Mouse (Mus musculus): ENCODE measurements at regions not wholly inside any gene's neighbourhood (a gene's known extent, or its start where the extent isn't known, plus 50 kb on each side); places are given as distances from the start of the nearest gene placed in this dataset.

DNA sequence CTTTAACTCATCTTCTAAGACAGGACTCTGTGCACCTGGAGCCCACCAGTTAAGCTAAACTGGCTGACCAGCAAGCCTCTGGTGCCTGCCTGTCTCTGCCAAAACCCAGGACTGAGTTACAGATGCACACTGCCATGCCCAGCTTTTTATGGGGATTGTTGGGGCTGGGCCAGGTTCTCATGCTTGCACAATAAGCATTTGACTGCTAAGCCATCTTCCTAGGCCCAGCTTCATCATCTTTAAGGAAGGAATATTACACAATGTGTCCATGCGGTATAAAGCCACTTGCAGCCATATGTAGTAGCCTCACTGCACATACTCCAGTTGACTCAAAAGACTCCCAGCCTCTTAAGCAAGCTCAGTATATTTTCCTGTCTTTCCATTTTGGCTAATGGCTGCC is 340.4 kb downstream of the Agtpbp1 start:
- ATAC-seq (replicated peaks; ENCODE audit: insufficient number of reproducible peaks, low FRiP score, low TSS enrichment, low read depth): no peak
- 94% methylated on average over 1 of the region's 1 CpGs for WGBS
- H3K36me3 ChIP-seq (replicated peaks; ENCODE audit: control insufficient read depth, insufficient read depth, low read depth, low read length): no peaks in the 10 kb centered on the region

DNA sequence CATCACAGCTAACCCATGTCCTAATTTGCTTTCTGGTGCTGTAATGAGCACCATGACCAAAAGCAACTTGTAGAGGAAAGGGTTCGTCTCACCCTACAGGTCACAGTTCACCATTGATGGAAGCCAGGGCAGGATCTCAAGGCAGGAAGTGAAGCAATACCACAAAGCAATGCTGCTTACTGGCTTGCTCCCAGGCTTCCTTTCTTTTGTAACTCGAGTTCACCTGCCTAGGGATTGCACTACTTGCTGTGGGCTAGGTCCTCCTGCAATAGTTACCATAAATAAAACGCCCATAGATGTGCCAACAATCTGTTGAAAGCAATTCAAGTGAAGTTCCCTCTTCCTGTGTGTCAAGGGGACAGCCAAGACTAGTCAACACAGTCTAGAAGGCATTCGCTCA is 342.4 kb downstream of the Agtpbp1 start:
- no peaks in the 10 kb centered on the region for H3K27me3 ChIP-seq (ENCODE audit: control insufficient read depth, insufficient read depth, low read length)
- no peak overlapping the region for H3K4me2 ChIP-seq (ENCODE audit: low read depth, low read length)
- DNase-seq (ENCODE audit: low spot score): no peak
- ATAC-seq (replicated peaks; ENCODE audit: insufficient number of reproducible peaks, low FRiP score, low TSS enrichment, low read depth): no peak
- no peak overlapping the region for H3K9ac ChIP-seq (replicated peaks; ENCODE audit: low read length)
- H3K36me3 ChIP-seq (replicated peaks; ENCODE audit: control insufficient read depth, insufficient read depth, low read depth, low read length): no peaks in the 10 kb centered on the region
- H3K27ac ChIP-seq (replicated peaks; ENCODE audit: low read depth, low read length): no peak overlapping the region
- 68% methylated on average over 4 of the region's 4 CpGs for WGBS
- no peaks in the 10 kb centered on the region for H3K4me1 ChIP-seq (ENCODE audit: control insufficient read depth, insufficient read depth, low read length)
- H3K9me3 ChIP-seq (replicated peaks; ENCODE audit: control insufficient read depth, low read length): no peaks in the 10 kb centered on the region
- H3K4me3 ChIP-seq (ENCODE audit: low read depth, low read length): no peak overlapping the region

More for the DNA sequence above, 340.4 kb downstream of the Agtpbp1 start:
- H3K27me3 ChIP-seq (ENCODE audit: control insufficient read depth, insufficient read depth, low read length): no peaks in the 10 kb centered on the region
- no peak overlapping the region for H3K9ac ChIP-seq (replicated peaks; ENCODE audit: low read length)
- no peaks in the 10 kb centered on the region for H3K9me3 ChIP-seq (replicated peaks; ENCODE audit: control insufficient read depth, low read length)
- no peaks in the 10 kb centered on the region for H3K4me1 ChIP-seq (ENCODE audit: control insufficient read depth, insufficient read depth, low read length)
- no peak overlapping the region for H3K4me2 ChIP-seq (ENCODE audit: low read depth, low read length)
- no peak overlapping the region for H3K4me3 ChIP-seq (ENCODE audit: low read depth, low read length)
- no peak for DNase-seq (ENCODE audit: low spot score)
- no peak overlapping the region for H3K27ac ChIP-seq (replicated peaks; ENCODE audit: low read depth, low read length)

DNA sequence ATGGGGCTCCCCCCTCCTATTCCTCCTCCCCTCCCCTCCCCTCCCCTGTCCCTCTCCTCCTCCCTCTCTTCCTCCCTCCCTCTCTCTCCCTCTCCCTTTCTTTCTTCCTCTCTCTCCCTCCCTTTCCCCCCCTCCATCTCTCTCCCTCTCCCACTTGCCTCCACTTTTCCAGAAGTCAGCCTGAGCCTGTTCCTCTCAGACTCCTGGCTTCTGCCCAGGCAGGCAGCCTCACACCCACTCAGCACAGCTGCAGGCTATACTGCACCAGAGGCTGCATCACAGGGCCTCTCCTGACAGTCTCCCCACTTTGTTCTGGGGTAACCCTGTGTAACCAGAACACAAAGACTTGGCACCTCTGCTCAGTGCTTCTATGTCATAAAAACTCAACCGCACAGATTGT is 346.3 kb downstream of the Agtpbp1 start:
- Histone ChIP-seq H3K27me3 (ENCODE audit: control insufficient read depth, insufficient read depth, low read length) (no peaks in the 10 kb centered on the region), H3K27ac (replicated peaks; ENCODE audit: low read depth, low read length) (no peak overlapping the region), H3K9ac (replicated peaks; ENCODE audit: low read length) (no peak overlapping the region), H3K4me2 (ENCODE audit: low read depth, low read length) (no peak overlapping the region), H3K9me3 (replicated peaks; ENCODE audit: control insufficient read depth, low read length) (no peaks in the 10 kb centered on the region), H3K4me3 (ENCODE audit: low read depth, low read length) (no peak overlapping the region), H3K36me3 (replicated peaks; ENCODE audit: control insufficient read depth, insufficient read depth, low read depth, low read length) (no peaks in the 10 kb centered on the region), H3K4me1 (ENCODE audit: control insufficient read depth, insufficient read depth, low read length) (no peaks in the 10 kb centered on the region)
- 81% methylated on average over 1 of the region's 1 CpGs for WGBS
- ATAC-seq (replicated peaks; ENCODE audit: insufficient number of reproducible peaks, low FRiP score, low TSS enrichment, low read depth): no peak
- DNase-seq (ENCODE audit: low spot score): no peak

DNA sequence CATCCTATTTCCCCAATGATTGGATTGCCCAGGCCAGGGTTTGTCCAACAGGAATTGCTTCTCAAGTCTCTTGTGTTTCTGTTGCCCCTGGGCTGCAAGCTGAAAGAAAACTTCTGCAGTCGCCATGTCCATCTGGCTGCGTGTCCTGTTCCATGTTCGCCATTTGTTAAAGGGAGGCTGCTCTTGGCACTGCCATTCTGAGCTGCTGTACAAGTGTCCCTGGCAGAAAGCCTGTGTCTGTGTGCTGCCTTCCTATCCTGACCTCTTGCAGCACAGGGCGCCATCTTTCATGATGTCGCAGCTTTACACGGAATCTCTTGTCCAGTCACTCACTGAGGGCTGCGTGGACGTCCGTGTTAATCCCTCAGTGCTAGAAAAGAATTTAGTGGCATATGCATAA is 349.2 kb downstream of the Agtpbp1 start:
- no peaks in the 10 kb centered on the region for H3K36me3 ChIP-seq (replicated peaks; ENCODE audit: control insufficient read depth, insufficient read depth, low read depth, low read length)
- DNase-seq (ENCODE audit: low spot score): no peak
- no peaks in the 10 kb centered on the region for H3K9me3 ChIP-seq (replicated peaks; ENCODE audit: control insufficient read depth, low read length)
- no peaks in the 10 kb centered on the region for H3K4me1 ChIP-seq (ENCODE audit: control insufficient read depth, insufficient read depth, low read length)
- no peak overlapping the region for H3K4me2 ChIP-seq (ENCODE audit: low read depth, low read length)
- H3K27me3 ChIP-seq (ENCODE audit: control insufficient read depth, insufficient read depth, low read length): no peaks in the 10 kb centered on the region
- H3K27ac ChIP-seq (replicated peaks; ENCODE audit: low read depth, low read length): no peak overlapping the region
- H3K4me3 ChIP-seq (ENCODE audit: low read depth, low read length): no peak overlapping the region
- 90% methylated on average over 9 of the region's 9 CpGs for WGBS
- no peak overlapping the region for H3K9ac ChIP-seq (replicated peaks; ENCODE audit: low read length)
- ATAC-seq (replicated peaks; ENCODE audit: insufficient number of reproducible peaks, low FRiP score, low TSS enrichment, low read depth): no peak

DNA sequence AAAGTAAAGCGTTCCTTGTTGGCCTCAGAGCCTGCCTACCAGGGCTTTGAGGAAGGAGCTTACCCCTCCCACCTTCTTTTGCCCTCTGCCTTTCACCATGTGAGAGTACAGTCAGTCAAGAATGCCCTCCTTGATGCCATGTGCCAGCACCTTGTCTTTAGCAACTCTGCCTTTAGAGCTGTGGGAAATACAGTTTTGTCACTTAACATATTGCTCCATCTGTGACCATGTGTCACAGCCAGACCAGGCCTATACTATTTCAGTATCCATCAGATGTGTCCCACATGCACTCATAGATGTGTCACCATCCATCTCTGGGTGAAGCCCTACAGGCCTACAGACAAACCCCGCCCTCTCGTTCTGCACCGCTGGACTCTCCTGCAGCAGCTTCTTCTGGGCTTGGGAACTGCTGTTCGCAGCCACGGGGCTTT is 355.9 kb downstream of the Agtpbp1 start:
- no peaks in the 10 kb centered on the region for H3K27me3 ChIP-seq (ENCODE audit: control insufficient read depth, insufficient read depth, low read length)
- no peak overlapping the region for H3K4me3 ChIP-seq (ENCODE audit: low read depth, low read length)
- H3K9ac ChIP-seq (replicated peaks; ENCODE audit: low read length): no peak overlapping the region
- no peaks in the 10 kb centered on the region for H3K9me3 ChIP-seq (replicated peaks; ENCODE audit: control insufficient read depth, low read length)
- no peaks in the 10 kb centered on the region for H3K36me3 ChIP-seq (replicated peaks; ENCODE audit: control insufficient read depth, insufficient read depth, low read depth, low read length)
- no peak for ATAC-seq (replicated peaks; ENCODE audit: insufficient number of reproducible peaks, low FRiP score, low TSS enrichment, low read depth)
- 95% methylated on average over 6 of the region's 6 CpGs for WGBS
- H3K4me2 ChIP-seq (ENCODE audit: low read depth, low read length): no peak overlapping the region
- no peak for DNase-seq (ENCODE audit: low spot score)
- no peak overlapping the region for H3K27ac ChIP-seq (replicated peaks; ENCODE audit: low read depth, low read length)
- H3K4me1 ChIP-seq (ENCODE audit: control insufficient read depth, insufficient read depth, low read length): no peaks in the 10 kb centered on the region

DNA sequence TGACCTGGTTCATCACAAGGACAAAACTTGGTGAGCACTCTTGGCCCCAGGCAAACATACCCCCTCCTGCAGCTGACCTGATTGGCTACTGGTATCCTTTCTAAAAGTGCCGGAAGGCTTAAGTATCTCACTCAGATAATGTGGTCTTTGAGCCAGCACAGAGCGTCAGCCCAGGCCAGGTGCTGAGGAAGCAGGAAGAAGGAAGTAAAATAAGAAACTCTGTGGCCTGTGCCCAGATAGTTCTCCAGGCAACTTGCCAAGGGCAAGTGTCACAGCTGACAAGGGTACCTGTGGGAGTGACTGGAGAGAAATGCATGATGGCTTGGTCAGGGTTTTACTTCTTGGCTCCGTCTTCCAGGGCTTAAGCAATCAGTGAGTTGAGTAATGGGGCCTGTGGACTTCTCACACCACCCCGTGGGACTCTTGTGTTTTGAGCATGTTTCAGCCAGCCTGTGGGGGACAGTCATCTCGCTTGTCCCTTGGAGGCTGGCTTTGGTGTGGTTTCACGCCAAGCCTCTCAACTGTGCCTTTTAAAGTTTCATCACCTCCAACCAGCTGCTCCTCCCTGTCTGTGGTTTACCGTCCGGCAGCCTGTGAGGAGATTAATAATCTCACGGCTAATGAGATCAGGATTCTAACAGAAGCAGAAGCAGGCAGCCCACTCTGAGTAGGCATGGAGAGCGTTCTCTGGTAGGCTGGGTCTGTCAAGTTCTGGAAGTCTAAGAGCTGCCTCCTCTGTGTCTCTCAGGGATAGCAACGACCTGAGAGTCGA is 356.8 kb downstream of the Agtpbp1 start:
- no peaks in the 10 kb centered on the region for H3K36me3 ChIP-seq (replicated peaks; ENCODE audit: control insufficient read depth, insufficient read depth, low read depth, low read length)
- no peak overlapping the region for H3K27ac ChIP-seq (replicated peaks; ENCODE audit: low read depth, low read length)
- H3K4me3 ChIP-seq (ENCODE audit: low read depth, low read length): no peak overlapping the region
- no peaks in the 10 kb centered on the region for H3K4me1 ChIP-seq (ENCODE audit: control insufficient read depth, insufficient read depth, low read length)
- DNase-seq (ENCODE audit: low spot score) (no peak), ATAC-seq (replicated peaks; ENCODE audit: insufficient number of reproducible peaks, low FRiP score, low TSS enrichment, low read depth) (no peak)
- H3K27me3 ChIP-seq (ENCODE audit: control insufficient read depth, insufficient read depth, low read length): no peaks in the 10 kb centered on the region
- H3K9ac ChIP-seq (replicated peaks; ENCODE audit: low read length): no peak overlapping the region
- H3K4me2 ChIP-seq (ENCODE audit: low read depth, low read length): no peak overlapping the region
- H3K9me3 ChIP-seq (replicated peaks; ENCODE audit: control insufficient read depth, low read length): no peaks in the 10 kb centered on the region
- 77% methylated on average over 12 of the region's 12 CpGs for WGBS

DNA sequence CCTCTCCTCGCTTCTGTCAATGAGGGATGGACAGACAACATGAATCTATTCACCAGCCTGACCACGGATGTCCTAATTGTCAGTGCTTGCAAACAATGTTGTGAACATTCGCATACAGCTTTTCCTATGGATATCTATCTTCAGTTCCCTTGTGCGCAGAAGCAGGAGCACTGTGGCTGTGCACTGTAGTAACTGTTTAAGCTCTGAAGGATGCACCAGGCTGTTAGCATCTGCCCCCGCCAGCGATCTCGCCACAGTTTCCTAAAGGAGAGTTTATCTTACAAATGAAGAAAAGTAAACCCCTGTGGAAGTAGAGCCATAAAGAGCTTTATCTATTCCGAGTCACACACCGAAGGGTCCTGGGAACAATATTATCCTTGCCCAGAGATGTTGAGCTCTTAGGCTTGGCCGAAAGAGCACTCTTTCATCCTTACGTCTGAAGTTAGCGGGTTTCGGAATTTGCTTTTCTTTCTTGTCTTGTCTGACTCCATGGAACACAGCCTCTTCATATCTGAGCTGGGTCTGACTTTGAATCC is 357.4 kb downstream of the Agtpbp1 start:
- no peak overlapping the region for H3K9ac ChIP-seq (replicated peaks; ENCODE audit: low read length)

DNA sequence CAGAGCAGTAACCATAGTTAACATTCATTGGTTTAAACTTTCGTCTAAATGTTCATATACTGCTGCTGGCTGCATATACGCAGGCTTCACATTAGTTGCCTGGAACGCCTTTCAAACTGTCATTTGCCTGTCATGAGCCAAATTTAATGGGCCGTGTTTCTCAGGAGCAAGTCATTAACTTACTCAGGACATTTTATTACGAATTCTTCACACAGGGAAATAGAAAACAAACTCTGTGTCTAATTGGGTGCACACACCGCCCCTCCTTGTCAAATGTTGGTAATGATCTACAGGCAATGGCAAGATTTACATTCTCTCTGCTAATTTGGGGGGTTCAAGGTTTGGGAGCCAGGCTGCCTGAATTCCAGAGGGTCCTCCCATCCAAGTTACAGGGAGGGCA is 364.4 kb downstream of the Agtpbp1 start:
- Histone ChIP-seq H3K27ac (replicated peaks; ENCODE audit: low read depth, low read length) (no peak overlapping the region), H3K4me1 (ENCODE audit: control insufficient read depth, insufficient read depth, low read length) (no peaks in the 10 kb centered on the region), H3K4me3 (ENCODE audit: low read depth, low read length) (no peak overlapping the region), H3K9me3 (replicated peaks; ENCODE audit: control insufficient read depth, low read length) (no peaks in the 10 kb centered on the region), H3K4me2 (ENCODE audit: low read depth, low read length) (no peak overlapping the region), H3K9ac (replicated peaks; ENCODE audit: low read length) (no peak overlapping the region), H3K27me3 (ENCODE audit: control insufficient read depth, insufficient read depth, low read length) (no peaks in the 10 kb centered on the region), H3K36me3 (replicated peaks; ENCODE audit: control insufficient read depth, insufficient read depth, low read depth, low read length) (no peaks in the 10 kb centered on the region)
- ATAC-seq (replicated peaks; ENCODE audit: insufficient number of reproducible peaks, low FRiP score, low TSS enrichment, low read depth): no peak
- no peak for DNase-seq (ENCODE audit: low spot score)
- 78% methylated on average over 6 of the region's 6 CpGs for WGBS

More for the DNA sequence above, 357.4 kb downstream of the Agtpbp1 start:
- no peaks in the 10 kb centered on the region for H3K9me3 ChIP-seq (replicated peaks; ENCODE audit: control insufficient read depth, low read length)
- ATAC-seq (replicated peaks; ENCODE audit: insufficient number of reproducible peaks, low FRiP score, low TSS enrichment, low read depth) (no peak), DNase-seq (ENCODE audit: low spot score) (no peak)
- no peak overlapping the region for H3K4me3 ChIP-seq (ENCODE audit: low read depth, low read length)
- H3K4me1 ChIP-seq (ENCODE audit: control insufficient read depth, insufficient read depth, low read length): no peaks in the 10 kb centered on the region
- no peaks in the 10 kb centered on the region for H3K27me3 ChIP-seq (ENCODE audit: control insufficient read depth, insufficient read depth, low read length)
- H3K4me2 ChIP-seq (ENCODE audit: low read depth, low read length): no peak overlapping the region
- no peak overlapping the region for H3K27ac ChIP-seq (replicated peaks; ENCODE audit: low read depth, low read length)
- H3K36me3 ChIP-seq (replicated peaks; ENCODE audit: control insufficient read depth, insufficient read depth, low read depth, low read length): no peaks in the 10 kb centered on the region
- WGBS: 94% methylated on average over 13 of the region's 13 CpGs

All from embryonic facial prominence, embryonic 11.5 days (tissue).